20 mouse cellular contexts compared by ENCODE assay signal in the genomic region with DNA sequence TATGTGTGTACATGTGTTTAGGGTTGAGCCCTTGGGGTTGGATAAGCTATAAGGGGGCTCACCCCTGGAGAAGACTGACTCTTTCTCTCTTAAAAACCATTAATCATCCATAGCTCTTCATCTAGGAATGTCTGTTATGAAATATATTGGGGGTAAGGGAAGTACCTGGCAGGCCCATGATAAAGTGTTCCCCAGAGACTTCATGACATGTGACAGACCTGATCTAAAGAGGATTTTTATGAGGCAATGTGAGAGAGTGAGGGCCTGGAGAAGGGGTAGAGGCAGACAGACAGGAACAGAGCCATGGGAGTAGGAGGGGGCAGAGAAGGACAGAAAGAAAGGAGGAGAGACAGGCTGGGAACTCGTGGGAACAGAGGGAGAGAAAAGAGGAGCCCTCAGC. TPM values are rescaled to one million over a fixed set of nuclear protein-coding genes. Genes with fewer than 3 reads are reported as not detected.
A peak's percentile ranks its signal among the peaks of the same experiment; 100 is the strongest.
DNase-seq lines count a peak whose midpoint lies in the region; ATAC-seq lines count a peak whose summit lies in the region.
"Had no signal": no experiment of that assay in that cellular context is flagged by ENCODE, and none has a peak within 500 bp of the region (broad histone marks: within the 10 kb centered on the region; RNA-seq: fewer than 3 reads in every experiment).

No protein-coding gene starts in this region.

- H3K36me3 ChIP-seq in embryonic facial prominence, embryonic 14.5 days (ENCODE audit: control insufficient read depth, insufficient read depth, low read length) = no peaks in the 10 kb centered on the region
- no peaks in the 10 kb centered on the region for H3K36me3 ChIP-seq in limb, embryonic 11.5 days (ENCODE audit: control insufficient read depth, insufficient read depth, low read length)
- H3K36me3 ChIP-seq: forebrain, embryonic 15.5 days; G1E; heart, embryonic 13.5 days; hindbrain, embryonic 12.5 days had no signal

- intact Hi-C loops in heart, postnatal 36 days (cut with DNase I) = no loop called here

- 62% methylated on average over 1 of the region's 1 CpGs for WGBS in embryonic facial prominence, embryonic 14.5 days
- 65% methylated on average over 1 of the region's 1 CpGs for WGBS in limb, embryonic 11.5 days

- H3K4me1 ChIP-seq in embryonic facial prominence, embryonic 14.5 days (ENCODE audit: control insufficient read depth, insufficient read depth, low read length) = peaks cover 33% of the 10 kb centered on the region
- peaks cover 8% of the 10 kb centered on the region; the same call in 1 of the 2 replicates for H3K4me1 ChIP-seq in limb, embryonic 11.5 days (ENCODE audit: control insufficient read depth, insufficient read depth, low read length)
- H3K4me1 ChIP-seq: forebrain, embryonic 15.5 days had no signal

- peak overlapping the region; percentile 61 for H3K27ac ChIP-seq in embryonic facial prominence, embryonic 14.5 days (replicated peaks; ENCODE audit: low read depth, low read length)
- no peak overlapping the region for H3K27ac ChIP-seq in limb, embryonic 11.5 days (replicated peaks; ENCODE audit: low read depth, low read length)
- H3K27ac ChIP-seq: forebrain, embryonic 15.5 days; gastrocnemius, adult 2 months; hindbrain, embryonic 12.5 days had no signal

- no peak overlapping the region for H3K4me3 ChIP-seq in embryonic facial prominence, embryonic 14.5 days (ENCODE audit: low read depth, low read length)
- H3K4me3 ChIP-seq in limb, embryonic 11.5 days (ENCODE audit: low read depth, low read length) = no peak overlapping the region
- H3K4me3 ChIP-seq: forebrain, embryonic 15.5 days; gastrocnemius, adult 2 months; heart, embryonic 13.5 days; hindbrain, embryonic 12.5 days had no signal

- DNase-seq in heart, adult 11 months = peak; percentile 71
- no peak for DNase-seq in heart, postnatal 36 days
- no peak for DNase-seq in embryonic facial prominence, embryonic 14.5 days (ENCODE audit: low spot score)
- peak; percentile 20 for DNase-seq in limb, embryonic 11.5 days (ENCODE audit: low spot score)
- no peak for DNase-seq in urinary bladder, postnatal 14 days (ENCODE audit: low spot score)
- no peak for DNase-seq in thymus, adult 18-20 months
- DNase-seq in frontal cortex, postnatal 14 days (ENCODE audit: low spot score in 2 of 2) = no peak
- DNase-seq: adrenal gland, postnatal 14 days; B cell, adult 2 months; cerebellum, adult 18-20 months; cerebellum, adult 9-11 months; gastrocnemius, adult 2 months; gastrocnemius, postnatal 25 days; heart, postnatal 4 days had no signal

- no peak for ATAC-seq in embryonic facial prominence, embryonic 14.5 days (ENCODE audit: low read depth)
- ATAC-seq in limb, embryonic 11.5 days (ENCODE audit: insufficient number of reproducible peaks, low FRiP score, low TSS enrichment, low read depth) = peak; percentile 39; the same call in 1 of the 2 replicates
- ATAC-seq: CD4-positive, CD25-positive, alpha-beta regulatory T cell, adult 4 months; forebrain, embryonic 15.5 days; hindbrain, embryonic 16.5 days had no signal

- no peaks in the 10 kb centered on the region for H3K9me3 ChIP-seq in embryonic facial prominence, embryonic 14.5 days (ENCODE audit: control insufficient read depth, low read length)
- H3K9me3 ChIP-seq in limb, embryonic 11.5 days (ENCODE audit: control insufficient read depth, low read length) = no peaks in the 10 kb centered on the region
- H3K9me3 ChIP-seq: forebrain, embryonic 15.5 days; heart, embryonic 13.5 days; hindbrain, embryonic 12.5 days had no signal

- H3K9ac ChIP-seq in embryonic facial prominence, embryonic 14.5 days (ENCODE audit: low read depth, low read length) = no peak overlapping the region
- H3K9ac ChIP-seq in limb, embryonic 11.5 days (ENCODE audit: low read length) = no peak overlapping the region
- H3K9ac ChIP-seq: forebrain, embryonic 15.5 days; heart, embryonic 13.5 days; hindbrain, embryonic 12.5 days had no signal

- H3K4me2 ChIP-seq in embryonic facial prominence, embryonic 14.5 days (ENCODE audit: low read depth, low read length) = no peak overlapping the region
- H3K4me2 ChIP-seq in limb, embryonic 11.5 days (ENCODE audit: low read depth, severe bottlenecking) = no peak overlapping the region
- H3K4me2 ChIP-seq: forebrain, embryonic 15.5 days; heart, embryonic 13.5 days; hindbrain, embryonic 12.5 days had no signal

- no peaks in the 10 kb centered on the region for H3K27me3 ChIP-seq in embryonic facial prominence, embryonic 14.5 days (replicated peaks; ENCODE audit: control insufficient read depth, insufficient read depth, low read length)
- H3K27me3 ChIP-seq in limb, embryonic 11.5 days (ENCODE audit: control insufficient read depth, insufficient read depth, low read length) = no peaks in the 10 kb centered on the region
- H3K27me3 ChIP-seq: forebrain, embryonic 15.5 days; heart, embryonic 13.5 days; hindbrain, embryonic 12.5 days had no signal

RNA-seq across cellular contexts. Expression of gene Postn, which starts 53.5 kb away (rescaled TPM):
- total RNA-seq in heart, postnatal 36 days (2021) = 10 to 100 TPM; 24.0 to 27.5 TPM
- polyA plus RNA-seq in embryonic facial prominence, embryonic 14.5 days (2014; fragmentation: Nextera tagmentation; extraction: Ambion mirVana) = 841 and 870 TPM in 2 replicates
- 13.6 and 15.2 TPM in 2 replicates for polyA plus RNA-seq in limb, embryonic 11.5 days (2014; fragmentation: Nextera tagmentation; extraction: Ambion mirVana)
- polyA plus RNA-seq: CD4-positive, CD25-positive, alpha-beta regulatory T cell, adult 4 months; G1E had no signal

Comparison
In these comparisons a context has a peak if more than half of its experiments do, and no peak if none do; other contexts are left out.
1. DNase-seq: peak in heart, adult 11 months (single experiment) and limb, embryonic 11.5 days (single experiment); none in heart, postnatal 36 days (0 of 2), embryonic facial prominence, embryonic 14.5 days (single experiment), urinary bladder, postnatal 14 days (single experiment), thymus, adult 18-20 months (0 of 2) and frontal cortex, postnatal 14 days (0 of 2).
2. RNA of gene Postn, which starts 53.5 kb away (polyA plus RNA-seq): 841 to 870 TPM in embryonic facial prominence, embryonic 14.5 days; 13.6 to 15.2 TPM in limb, embryonic 11.5 days; every median in the first group is over 10 times any median in the second.